Mouse (Mus musculus) midbrain, embryonic 13.5 days (tissue): ENCODE measurements around the gene Dppa1. TPM values are rescaled to one million over a fixed set of nuclear protein-coding genes. Genes with fewer than 3 reads are reported as not detected.
A peak's percentile ranks its signal among the peaks of the same experiment; 100 is the strongest.
"Not testable (repeated sequence)": the region's sequence is repeated elsewhere in the genome, so short reads cannot be mapped to it uniquely, and the experiment has no call there.

Experiments
- ATAC-seq: fragments of 200-750 bp; cut with Nextera tagmentation; 2 replicates; pipeline ENCODE4 v1.8.0; 2017; ENCODE audit warnings: mild to moderate bottlenecking, moderate TSS enrichment, moderate library complexity
- H3K27ac ChIP-seq: fragments of 300-500 bp; sonication (generic); 2 replicates; pipeline ENCODE4 v1.5.1; 2015; ENCODE audit warnings: inconsistent platforms, mild to moderate bottlenecking, moderate library complexity
- H3K27me3 ChIP-seq: fragments of 300-500 bp; sonication (generic); 2 replicates; pipeline ENCODE4 v1.6.1; 2015; ENCODE audit warnings: mild to moderate bottlenecking, inconsistent platforms
- H3K36me3 ChIP-seq: fragments of 300-500 bp; sonication (generic); 2 replicates; pipeline ENCODE4 v1.6.1; 2015; ENCODE audit warnings: mild to moderate bottlenecking, inconsistent platforms
- H3K4me1 ChIP-seq: fragments of 300-500 bp; sonication (generic); replicated peaks from 2 replicates; pipeline ENCODE4 v1.6.1; 2015; ENCODE audit warnings: inconsistent platforms
- H3K4me2 ChIP-seq: fragments of 300-500 bp; sonication (generic); replicated peaks from 2 replicates; pipeline ENCODE4 v1.6.1; 2015; ENCODE audit warnings: moderate library complexity, mild to moderate bottlenecking, inconsistent platforms
- H3K4me3 ChIP-seq: fragments of 300-500 bp; sonication (generic); replicated peaks from 2 replicates; pipeline ENCODE4 v1.5.1; 2015; ENCODE audit warnings: mild to moderate bottlenecking, inconsistent platforms
- H3K9ac ChIP-seq: fragments of 300-500 bp; sonication (generic); replicated peaks from 2 replicates; pipeline ENCODE4 v1.6.1; 2015; ENCODE audit warnings: mild to moderate bottlenecking, inconsistent platforms
- H3K9me3 ChIP-seq: fragments of 300-500 bp; sonication (generic); 2 replicates; pipeline ENCODE4 v1.6.1; 2016; ENCODE audit warnings: mild to moderate bottlenecking, inconsistent platforms
- WGBS: fragments of 180-500 bp; shearing (Covaris S2); methylation state at CpG from one replicate; pipeline ENCODE4 v1.1.7; 2015; 5-methylcytosine and 5-hydroxymethylcytosine counted together
- polyA plus RNA-seq: library from polyadenylated mRNA; unstranded; fragments of >200 nt; fragmentation: Nextera tagmentation; extraction: Ambion mirVana; gene quantifications from 2 replicates; pipeline ENCODE4 v1.2.1, GENCODE M21; 2015

Gene Dppa1
- not detected in 2 replicates for polyA plus RNA-seq

- H3K4me1 ChIP-seq: no peaks in the 10 kb centered on the region
Observed at GRCm38 (mm10) chr11:46629211-46629795, at the start of gene Dppa1. TSS of gene Dppa1 (minus strand) at chr11:46629261.

GRCm38 (mm10) chr11:46667938-46668337 lies 38.9 kb upstream of the Dppa1 start:
- Histone ChIP-seq H3K9me3 (no peaks in the 10 kb centered on the region), H3K4me3 (no peak overlapping the region), H3K36me3 (no peaks in the 10 kb centered on the region), H3K9ac (no peak overlapping the region), H3K4me2 (no peak overlapping the region), H3K4me1 (no peaks in the 10 kb centered on the region), H3K27ac (no peak overlapping the region), H3K27me3 (no peaks in the 10 kb centered on the region)
- no peak for ATAC-seq
- WGBS: 79% methylated on average over 2 of the region's 2 CpGs

More at GRCm38 (mm10) chr11:46629211-46629795, at the start of gene Dppa1:
- no peaks in the 10 kb centered on the region for H3K27me3 ChIP-seq
- no peaks in the 10 kb centered on the region for H3K9me3 ChIP-seq
- H3K27ac ChIP-seq: no peak within 1 kb of the TSS
- no peak within 1 kb of the TSS for H3K9ac ChIP-seq
- no peaks in the 10 kb centered on the region for H3K36me3 ChIP-seq
- H3K4me2 ChIP-seq: no peak within 1 kb of the TSS
- ATAC-seq: no peak
- 90% methylated on average over 2 of the region's 2 CpGs for WGBS
- H3K4me3 ChIP-seq: no peak within 1 kb of the TSS

- ATAC-seq: no peak
- Histone ChIP-seq H3K4me2 (no peak overlapping the region), H3K4me3 (no peak overlapping the region), H3K9me3 (no peaks in the 10 kb centered on the region), H3K36me3 (no peaks in the 10 kb centered on the region), H3K4me1 (no peaks in the 10 kb centered on the region), H3K9ac (no peak overlapping the region), H3K27me3 (no peaks in the 10 kb centered on the region), H3K27ac (no peak overlapping the region)
- 94% methylated on average over 3 of the region's 3 CpGs for WGBS
Observed at GRCm38 (mm10) chr11:46667105-46667504, 38.0 kb upstream of the Dppa1 start.

GRCm38 (mm10) chr11:46665599-46666522 lies 36.8 kb upstream of the Dppa1 start:
- Histone ChIP-seq H3K4me2 (no peak overlapping the region), H3K4me3 (no peak overlapping the region), H3K4me1 (no peaks in the 10 kb centered on the region), H3K36me3 (no peaks in the 10 kb centered on the region), H3K9ac (no peak overlapping the region), H3K9me3 (no peaks in the 10 kb centered on the region), H3K27me3 (no peaks in the 10 kb centered on the region), H3K27ac (no peak overlapping the region)
- ATAC-seq: peak; percentile 82
- 69% methylated on average over 6 of the region's 6 CpGs for WGBS

- H3K9me3 ChIP-seq: no peaks in the 10 kb centered on the region
- H3K4me3 ChIP-seq: no peak overlapping the region
- H3K4me1 ChIP-seq: no peaks in the 10 kb centered on the region
- no peak overlapping the region for H3K27ac ChIP-seq
- no peaks in the 10 kb centered on the region for H3K36me3 ChIP-seq
- H3K9ac ChIP-seq: no peak overlapping the region
- H3K4me2 ChIP-seq: no peak overlapping the region
- ATAC-seq: no peak
- 69% methylated on average over 4 of the region's 4 CpGs for WGBS
- no peaks in the 10 kb centered on the region for H3K27me3 ChIP-seq
Observed at GRCm38 (mm10) chr11:46663215-46663614, 34.2 kb upstream of the Dppa1 start.

GRCm38 (mm10) chr11:46652476-46652875 lies 23.4 kb upstream of the Dppa1 start:
- Histone ChIP-seq H3K36me3 (no peaks in the 10 kb centered on the region), H3K4me2 (no peak overlapping the region), H3K4me1 (no peaks in the 10 kb centered on the region), H3K27me3 (no peaks in the 10 kb centered on the region), H3K9me3 (no peaks in the 10 kb centered on the region), H3K27ac (no peak overlapping the region), H3K4me3 (no peak overlapping the region), H3K9ac (no peak overlapping the region)
- WGBS: 87% methylated on average over 3 of the region's 3 CpGs
- ATAC-seq: no peak

GRCm38 (mm10) chr11:46649655-46650054 lies 20.6 kb upstream of the Dppa1 start:
- not testable (repeated sequence) for H3K27me3 ChIP-seq, H3K9ac ChIP-seq, H3K27ac ChIP-seq, H3K9me3 ChIP-seq, H3K36me3 ChIP-seq, H3K4me2 ChIP-seq, H3K4me3 ChIP-seq, H3K4me1 ChIP-seq
- ATAC-seq: 0 out of 2 replicates have a peak, but pooled peaks have one; percentile 40
- WGBS: 34% methylated on average over 3 of the region's 3 CpGs

GRCm38 (mm10) chr11:46644824-46645223 lies 15.8 kb upstream of the Dppa1 start:
- no peaks in the 10 kb centered on the region for H3K4me1 ChIP-seq
- no peaks in the 10 kb centered on the region for H3K27me3 ChIP-seq
- no peaks in the 10 kb centered on the region for H3K36me3 ChIP-seq
- no peak overlapping the region for H3K27ac ChIP-seq
- H3K4me3 ChIP-seq: no peak overlapping the region
- no peak; the same call in 1 of the 2 replicates for ATAC-seq
- no peaks in the 10 kb centered on the region for H3K9me3 ChIP-seq
- H3K9ac ChIP-seq: no peak overlapping the region
- no peak overlapping the region for H3K4me2 ChIP-seq
- 82% methylated on average over 1 of the region's 1 CpGs for WGBS

- WGBS: 84% methylated on average over 3 of the region's 3 CpGs
- Histone ChIP-seq H3K4me3 (no peak overlapping the region), H3K36me3 (no peaks in the 10 kb centered on the region), H3K9ac (no peak overlapping the region), H3K9me3 (no peaks in the 10 kb centered on the region), H3K27me3 (no peaks in the 10 kb centered on the region), H3K27ac (no peak overlapping the region), H3K4me1 (no peaks in the 10 kb centered on the region), H3K4me2 (no peak overlapping the region)
- no peak for ATAC-seq
Observed at GRCm38 (mm10) chr11:46636568-46636967, 7.5 kb upstream of the Dppa1 start.

- H3K4me1 ChIP-seq, H3K27ac ChIP-seq, H3K4me3 ChIP-seq, ATAC-seq, H3K9me3 ChIP-seq, H3K36me3 ChIP-seq, H3K9ac ChIP-seq, H3K4me2 ChIP-seq, H3K27me3 ChIP-seq: not testable (repeated sequence)
- 77% methylated on average over 4 of the region's 4 CpGs for WGBS
Observed at GRCm38 (mm10) chr11:46635516-46635915, 6.5 kb upstream of the Dppa1 start.

GRCm38 (mm10) chr11:46631635-46632034 lies 2.6 kb upstream of the Dppa1 start:
- no peaks in the 10 kb centered on the region for H3K27me3 ChIP-seq
- 36% methylated on average over 3 of the region's 3 CpGs for WGBS

GRCm38 (mm10) chr11:46620414-46621168 lies 8.5 kb downstream of the Dppa1 start:
- no peak overlapping the region for H3K4me2 ChIP-seq
- H3K9ac ChIP-seq: no peak overlapping the region
- H3K4me1 ChIP-seq: no peaks in the 10 kb centered on the region
- H3K27me3 ChIP-seq: no peaks in the 10 kb centered on the region
- H3K27ac ChIP-seq: no peak overlapping the region
- no peak overlapping the region for H3K4me3 ChIP-seq
- no peaks in the 10 kb centered on the region for H3K36me3 ChIP-seq
- ATAC-seq: no peak
- no peaks in the 10 kb centered on the region for H3K9me3 ChIP-seq
- 77% methylated on average over 7 of the region's 7 CpGs for WGBS

More at GRCm38 (mm10) chr11:46631635-46632034, 2.6 kb upstream of the Dppa1 start:
- Histone ChIP-seq H3K36me3 (no peaks in the 10 kb centered on the region), H3K4me3 (no peak overlapping the region), H3K9ac (no peak overlapping the region), H3K27ac (no peak overlapping the region), H3K9me3 (no peaks in the 10 kb centered on the region), H3K4me1 (no peaks in the 10 kb centered on the region), H3K4me2 (no peak overlapping the region)
- peak; percentile 66 for ATAC-seq
